Mouse (Mus musculus) CH12.LX (cell line): ENCODE data around the gene Smad6. TPM values are rescaled to one million over a fixed set of nuclear protein-coding genes. Genes with fewer than 3 reads are reported as not detected.

ENCODE experiments used
- DNase-seq: peaks from one replicate; pipeline ENCODE4 v3.0.0-alpha.2; 2013; ENCODE audit errors: extremely low read depth
- H3K27ac ChIP-seq: 2 replicates; pipeline ENCODE4 v1.5.1; 2012; ENCODE audit warnings: low read depth, mild to moderate bottlenecking, control low read depth, moderate library complexity; ENCODE audit not compliant: insufficient read depth
- H3K27me3 ChIP-seq: replicated peaks from 2 replicates; pipeline ENCODE3; 2012; ENCODE audit warnings: inconsistent platforms
- H3K36me3 ChIP-seq, 2 experiments: replicated peaks in 1 of 2; 2 replicates each; pipeline versions ENCODE3 to v1.6.1; 2012; ENCODE audit warnings: inconsistent platforms in 1 of 2, low read length in 1 of 2, mild to moderate bottlenecking in 1 of 2, mixed read lengths in 1 of 2, moderate library complexity in 1 of 2; ENCODE audit not compliant: control insufficient read depth in 1 of 2, insufficient read depth in 1 of 2
- H3K4me1 ChIP-seq, 2 experiments: 2 replicates each; pipeline ENCODE4 v1.6.1; 2012; ENCODE audit warnings: inconsistent platforms in 1 of 2, moderate library complexity in 1 of 2; ENCODE audit not compliant: insufficient read depth in 2 of 2, control insufficient read depth in 1 of 2
- H3K4me2 ChIP-seq: 2 replicates; pipeline ENCODE4 v1.6.1; 2012; ENCODE audit warnings: low read depth, mild to moderate bottlenecking, control low read depth; ENCODE audit not compliant: poor library complexity, insufficient read depth, severe bottlenecking
- H3K4me3 ChIP-seq, 3 experiments: fragments of 150-350 bp in 1 of 3; sonication (generic) in 1 of 3; replicated peaks in 1 of 3; 2 replicates each; pipeline versions ENCODE3 to v1.5.1; 2011 to 2012; ENCODE audit warnings: low read depth in 2 of 3, low read length in 2 of 3, mild to moderate bottlenecking in 2 of 3, moderate library complexity in 2 of 3, control low read depth in 1 of 3, improper control_type of control experiment in 1 of 3, inconsistent platforms in 1 of 3, mixed read lengths in 1 of 3; ENCODE audit not compliant: poor library complexity in 1 of 3
- H3K79me2 ChIP-seq: replicated peaks from 2 replicates; pipeline ENCODE4 v1.6.1; 2012; ENCODE audit warnings: mild to moderate bottlenecking, moderate library complexity; ENCODE audit not compliant: control insufficient read depth, poor library complexity, insufficient read depth, severe bottlenecking; ENCODE audit errors: extremely low read depth
- H3K9ac ChIP-seq: 2 replicates; pipeline ENCODE4 v1.6.1; 2012; ENCODE audit warnings: low read depth, mild to moderate bottlenecking, control low read depth, moderate library complexity; ENCODE audit not compliant: insufficient read depth
- H3K9me3 ChIP-seq: replicated peaks from 2 replicates; pipeline ENCODE3; 2012; ENCODE audit warnings: low read length, inconsistent platforms, mixed read lengths
- CTCF ChIP-seq, 2 experiments: IDR thresholded peaks in 1 of 2; conservative IDR thresholded peaks in 1 of 2; 2 replicates each; pipeline ENCODE4 v1.5.1; 2011 to 2012; ENCODE audit warnings: low read depth in 2 of 2, low read length in 2 of 2, improper control_type of control experiment in 1 of 2, inconsistent platforms in 1 of 2, mild to moderate bottlenecking in 1 of 2, moderate library complexity in 1 of 2
- E2F4 ChIP-seq: IDR thresholded peaks from 2 replicates; pipeline ENCODE4 v1.6.1; 2011; ENCODE audit warnings: low read depth, low read length, improper control_type of control experiment; ENCODE audit not compliant: insufficient replicate concordance
- ELF1 ChIP-seq: IDR thresholded peaks from 2 replicates; pipeline ENCODE4 v1.6.1; 2014; ENCODE audit warnings: low read depth, mild to moderate bottlenecking, inconsistent platforms, low read length, improper control_type of control experiment
- GABPA ChIP-seq: IDR thresholded peaks from 2 replicates; pipeline ENCODE4 v1.6.1; 2012; ENCODE audit warnings: low read depth, low read length, improper control_type of control experiment, inconsistent platforms; ENCODE audit not compliant: insufficient replicate concordance
- JUN ChIP-seq: IDR thresholded peaks from 2 replicates; pipeline ENCODE4 v1.6.1; 2011; ENCODE audit warnings: low read depth, mild to moderate bottlenecking, low read length, improper control_type of control experiment, moderate library complexity; ENCODE audit not compliant: insufficient read depth
- MAZ ChIP-seq: IDR thresholded peaks from 2 replicates; pipeline ENCODE4 v1.6.1; 2012; ENCODE audit warnings: low read depth, mild to moderate bottlenecking, inconsistent platforms, low read length, improper control_type of control experiment, moderate library complexity
- NELFE ChIP-seq: IDR thresholded peaks from 2 replicates; pipeline ENCODE4 v1.6.1; 2011; ENCODE audit warnings: low read depth, low read length, improper control_type of control experiment
- RCOR1 ChIP-seq: conservative IDR thresholded peaks from 2 replicates; pipeline ENCODE4 v1.6.1; 2012; ENCODE audit warnings: low read depth, mild to moderate bottlenecking, inconsistent platforms, low read length, improper control_type of control experiment
- TCF12 ChIP-seq: IDR thresholded peaks from 2 replicates; pipeline ENCODE4 v1.6.1; 2014; ENCODE audit warnings: low read depth, mild to moderate bottlenecking, inconsistent platforms, low read length, improper control_type of control experiment
- UBTF ChIP-seq: IDR thresholded peaks from 2 replicates; pipeline ENCODE4 v1.6.1; 2012; ENCODE audit warnings: low read depth, mild to moderate bottlenecking, inconsistent platforms, low read length, improper control_type of control experiment, moderate library complexity
- USF1 ChIP-seq: IDR thresholded peaks from 2 replicates; pipeline ENCODE4 v1.6.1; 2014; ENCODE audit warnings: low read depth, mild to moderate bottlenecking, inconsistent platforms, low read length, improper control_type of control experiment
- ZKSCAN1 ChIP-seq: IDR thresholded peaks from 2 replicates; pipeline ENCODE4 v1.6.1; 2012; ENCODE audit warnings: low read depth, inconsistent platforms, low read length, improper control_type of control experiment, borderline replicate concordance
- ZNF384 ChIP-seq: IDR thresholded peaks from 2 replicates; pipeline ENCODE4 v1.6.1; 2012; ENCODE audit warnings: low read depth, low read length, improper control_type of control experiment, inconsistent platforms
- dilution Hi-C: fragments of 300-500 bp; cut with MboI; formaldehyde crosslinking; loops from 2 replicates; pipeline ENCODE4 v1.14.3; 2020; ENCODE audit warnings: low sequenced_read_pairs; ENCODE audit not compliant: extremely low pct_unique_long_range_greater_than_20kb, extremely low pct_ligation_motif_present
- in situ Hi-C: fragments of 300-500 bp; cut with MboI; formaldehyde crosslinking; loops from 3 replicates; pipeline ENCODE4 v1.14.3; 2019; ENCODE audit warnings: low sequenced_read_pairs, low pct_ligation_motif_present, low pct_unique_long_range_greater_than_20kb, mixed read lengths
- polyA plus RNA-seq: library from polyadenylated mRNA; unstranded; fragments of >175 nt; gene quantifications from 2 replicates; pipeline ENCODE4 v1.2.1, GENCODE M21; 2012; ENCODE audit warnings: low read depth; ENCODE audit not compliant: insufficient read length
- total RNA-seq, 2 experiments: library from RNA; depleted of rRNA; stranded (reverse); fragments of 300-350 nt in 1 of 2; fragments of >200 nt in 1 of 2; gene quantifications; 2 replicates each; pipeline ENCODE4 v1.2.3; 2012 to 2014

The Smad6 gene
- total and polyA plus RNA-seq, 3 experiments = not detected

GRCm38 (mm10) chr9:64016092-64016491, 5.8 kb downstream of the Smad6 start:
- Histone ChIP-seq H3K79me2 (no peaks in the 10 kb centered on the region), H3K36me3 (no peaks in the 10 kb centered on the region), H3K27me3 (no peaks in the 10 kb centered on the region), H3K9ac (no peak overlapping the region), H3K4me2 (no peak overlapping the region), H3K4me3 (no peak overlapping the region), H3K9me3 (peaks cover 20% of the 10 kb centered on the region), H3K27ac (no peak overlapping the region), H3K4me1 (no peaks in the 10 kb centered on the region)
- dilution Hi-C loops = no loop called here
- in situ Hi-C loops = no loop called here
- no peak for TF ChIP-seq RCOR1
- no peak for TF ChIP-seq JUN
- TF ChIP-seq TCF12 = no peak
- no peak for TF ChIP-seq GABPA
- no peak for TF ChIP-seq E2F4
- no peak for TF ChIP-seq NELFE
- TF ChIP-seq USF1 = no peak
- TF ChIP-seq ZNF384 = no peak
- TF ChIP-seq ZKSCAN1 = no peak
- TF ChIP-seq UBTF = no peak
- DNase-seq = no peak

GRCm38 (mm10) chr9:64014801-64015200, 7.1 kb downstream of the Smad6 start:
- Histone ChIP-seq H3K27me3 (no peaks in the 10 kb centered on the region), H3K4me3 (no peak overlapping the region), H3K27ac (no peak overlapping the region), H3K4me1 (no peaks in the 10 kb centered on the region), H3K9me3 (peaks cover 11% of the 10 kb centered on the region), H3K9ac (no peak overlapping the region), H3K36me3 (no peaks in the 10 kb centered on the region), H3K4me2 (no peak overlapping the region), H3K79me2 (no peaks in the 10 kb centered on the region)
- no peak for DNase-seq
- dilution Hi-C loops (no loop called here), in situ Hi-C loops (no loop called here)
- TF ChIP-seq ZNF384 (peak; percentile 45), ELF1 (no peak), MAZ (no peak), CTCF (conservative IDR thresholded peaks at IDR 0.05 in 1 of 2, IDR thresholded peaks at IDR 0.05 in 1 of 2; ENCODE audit: low read depth in 2 of 2, low read length in 2 of 2) (no peak)
- TF ChIP-seq, all 38 proteins: peak for 1

GRCm38 (mm10) chr9:64011356-64011755, 10.5 kb downstream of the Smad6 start:
- dilution Hi-C loops = no loop called here
- H3K9me3 ChIP-seq = peaks cover 8% of the 10 kb centered on the region

More at GRCm38 (mm10) chr9:64011356-64011755, 10.5 kb downstream of the Smad6 start:
- Histone ChIP-seq H3K27ac (no peak overlapping the region), H3K4me2 (no peak overlapping the region), H3K4me1 (no peaks in the 10 kb centered on the region), H3K79me2 (no peaks in the 10 kb centered on the region), H3K27me3 (no peaks in the 10 kb centered on the region), H3K4me3 (no peak overlapping the region), H3K9ac (no peak overlapping the region), H3K36me3 (no peaks in the 10 kb centered on the region)
- in situ Hi-C loops = no loop called here
- DNase-seq = no peak
- TF ChIP-seq JUN (no peak), CTCF (conservative IDR thresholded peaks at IDR 0.05 in 1 of 2, IDR thresholded peaks at IDR 0.05 in 1 of 2; ENCODE audit: low read depth in 2 of 2, low read length in 2 of 2) (0 out of 4 replicates have a peak, but pooled peaks of 1 of the 2 experiments have one; percentile 9)
